Mouse (Mus musculus) liver, embryonic 15.5 days (tissue): ENCODE results near the gene Myog. TPM values are rescaled to one million over a fixed set of nuclear protein-coding genes. Genes with fewer than 3 reads are reported as not detected.

ENCODE experiments used
- ATAC-seq: fragments of 200-750 bp; cut with Nextera tagmentation; 2 replicates; pipeline ENCODE4 v1.8.0; 2017; ENCODE audit warnings: moderate number of reproducible peaks, mild to moderate bottlenecking, moderate library complexity; ENCODE audit not compliant: insufficient read depth
- H3K27ac ChIP-seq: fragments of 300-500 bp; sonication (generic); replicated peaks from 2 replicates; pipeline ENCODE4 v1.5.1; 2015; ENCODE audit warnings: mild to moderate bottlenecking, inconsistent platforms
- H3K27me3 ChIP-seq: fragments of 300-500 bp; sonication (generic); 2 replicates; pipeline ENCODE4 v1.6.1; 2015; ENCODE audit warnings: mild to moderate bottlenecking, inconsistent platforms
- H3K36me3 ChIP-seq: fragments of 300-500 bp; sonication (generic); replicated peaks from 2 replicates; pipeline ENCODE4 v1.6.1; 2015; ENCODE audit warnings: moderate library complexity, mild to moderate bottlenecking, inconsistent platforms
- H3K4me1 ChIP-seq: fragments of 300-500 bp; sonication (generic); replicated peaks from 2 replicates; pipeline ENCODE4 v1.6.1; 2015; ENCODE audit warnings: inconsistent platforms
- H3K4me2 ChIP-seq: fragments of 300-500 bp; sonication (generic); 2 replicates; pipeline ENCODE4 v1.6.1; 2015; ENCODE audit warnings: moderate library complexity, mild to moderate bottlenecking, inconsistent platforms
- H3K4me3 ChIP-seq: fragments of 300-500 bp; sonication (generic); replicated peaks from 2 replicates; pipeline ENCODE4 v1.5.1; 2015; ENCODE audit warnings: mild to moderate bottlenecking, inconsistent platforms
- H3K9ac ChIP-seq: fragments of 300-500 bp; sonication (generic); 2 replicates; pipeline ENCODE4 v1.6.1; 2015; ENCODE audit warnings: moderate library complexity, mild to moderate bottlenecking, inconsistent platforms
- H3K9me3 ChIP-seq: fragments of 300-500 bp; sonication (generic); replicated peaks from 2 replicates; pipeline ENCODE4 v1.6.1; 2016; ENCODE audit warnings: inconsistent platforms
- WGBS: fragments of 180-500 bp; shearing (Covaris S2); methylation state at CpG from one replicate; pipeline ENCODE4 v1.1.7; 2015; ENCODE audit warnings: mixed read lengths; ENCODE audit not compliant: insufficient replicate concordance; 5-methylcytosine and 5-hydroxymethylcytosine counted together
- polyA plus RNA-seq: library from polyadenylated mRNA; unstranded; fragments of >200 nt; fragmentation: Nextera tagmentation; extraction: Ambion mirVana; gene quantifications from 2 replicates; pipeline ENCODE4 v1.2.1, GENCODE M21; 2015

The Myog gene
- polyA plus RNA-seq, 1 experiment from 2014 or later, result 6.8 TPM

GRCm38 (mm10) chr1:134285458-134286120 is 4.2 kb upstream of the Myog start:
- no peaks in the 10 kb centered on the region for H3K27me3 ChIP-seq
- no peak for ATAC-seq
- H3K4me1 ChIP-seq, result no peaks in the 10 kb centered on the region
- 49% methylated on average over 10 of the region's 10 CpGs for WGBS
- no peak overlapping the region for H3K4me2 ChIP-seq
- H3K9ac ChIP-seq, result no peak overlapping the region
- H3K4me3 ChIP-seq, result no peak overlapping the region
- H3K36me3 ChIP-seq, result no peaks in the 10 kb centered on the region
- H3K27ac ChIP-seq, result no peak overlapping the region
- no peaks in the 10 kb centered on the region for H3K9me3 ChIP-seq

- H3K36me3 ChIP-seq, result no peaks in the 10 kb centered on the region
- H3K9ac ChIP-seq, result no peak overlapping the region
- H3K4me3 ChIP-seq, result no peak overlapping the region
- no peak overlapping the region for H3K27ac ChIP-seq
- WGBS, result 33% methylated on average over 3 of the region's 3 CpGs
- no peaks in the 10 kb centered on the region for H3K9me3 ChIP-seq
- no peak overlapping the region for H3K4me2 ChIP-seq
- no peak for ATAC-seq
- no peaks in the 10 kb centered on the region for H3K27me3 ChIP-seq
- no peaks in the 10 kb centered on the region for H3K4me1 ChIP-seq
Measured at GRCm38 (mm10) chr1:134288239-134288638, 1.6 kb upstream of the Myog start.

GRCm38 (mm10) chr1:134290300-134290699 is 511 bp downstream of the Myog start:
- no peak for ATAC-seq
- no peak overlapping the region for H3K9ac ChIP-seq
- H3K36me3 ChIP-seq, result no peaks in the 10 kb centered on the region
- peaks cover 3% of the 10 kb centered on the region; the same call in 1 of the 2 replicates for H3K4me1 ChIP-seq
- 78% methylated on average over 13 of the region's 13 CpGs for WGBS
- H3K4me2 ChIP-seq, result no peak overlapping the region
- H3K4me3 ChIP-seq, result no peak overlapping the region
- no peaks in the 10 kb centered on the region for H3K27me3 ChIP-seq
- H3K27ac ChIP-seq, result no peak overlapping the region
- H3K9me3 ChIP-seq, result no peaks in the 10 kb centered on the region

- 61% methylated on average over 5 of the region's 5 CpGs for WGBS
- Histone ChIP-seq H3K4me2 (no peak overlapping the region), H3K9me3 (no peaks in the 10 kb centered on the region), H3K4me1 (peaks cover 3% of the 10 kb centered on the region; the same call in 1 of the 2 replicates), H3K4me3 (no peak overlapping the region), H3K9ac (no peak overlapping the region), H3K36me3 (no peaks in the 10 kb centered on the region), H3K27me3 (no peaks in the 10 kb centered on the region), H3K27ac (no peak overlapping the region)
- ATAC-seq, result no peak
Measured at GRCm38 (mm10) chr1:134290909-134291308, 1.1 kb downstream of the Myog start.

- Histone ChIP-seq H3K4me2 (no peak overlapping the region), H3K27ac (no peak overlapping the region), H3K36me3 (no peaks in the 10 kb centered on the region), H3K4me3 (no peak overlapping the region), H3K9ac (no peak overlapping the region), H3K4me1 (peaks cover 3% of the 10 kb centered on the region; the same call in 1 of the 2 replicates), H3K27me3 (no peaks in the 10 kb centered on the region), H3K9me3 (no peaks in the 10 kb centered on the region)
- WGBS, result 69% methylated on average over 8 of the region's 8 CpGs
- no peak for ATAC-seq
Measured at GRCm38 (mm10) chr1:134291555-134291954, 1.8 kb downstream of the Myog start.

GRCm38 (mm10) chr1:134292073-134292472 is 2.3 kb downstream of the Myog start:
- Histone ChIP-seq H3K27ac (no peak overlapping the region), H3K4me1 (peaks cover 3% of the 10 kb centered on the region; the same call in 1 of the 2 replicates)
- 25% methylated on average over 5 of the region's 5 CpGs for WGBS

GRCm38 (mm10) chr1:134292601-134293000 is 2.8 kb downstream of the Myog start:
- Histone ChIP-seq H3K4me3 (no peak overlapping the region), H3K4me1 (peaks cover 3% of the 10 kb centered on the region; the same call in 1 of the 2 replicates), H3K9ac (no peak overlapping the region), H3K27ac (no peak overlapping the region), H3K27me3 (peaks cover 7% of the 10 kb centered on the region), H3K4me2 (no peak overlapping the region), H3K36me3 (no peaks in the 10 kb centered on the region), H3K9me3 (no peaks in the 10 kb centered on the region)
- ATAC-seq, result no peak
- whole genome bisulfite sequencing, result 46% methylated on average over 9 of the region's 9 CpGs

More at GRCm38 (mm10) chr1:134292073-134292472, 2.3 kb downstream of the Myog start:
- Histone ChIP-seq H3K9ac (no peak overlapping the region), H3K4me3 (no peak overlapping the region), H3K36me3 (no peaks in the 10 kb centered on the region), H3K4me2 (no peak overlapping the region), H3K9me3 (no peaks in the 10 kb centered on the region), H3K27me3 (peaks cover 2% of the 10 kb centered on the region; the same call in 1 of the 2 replicates)
- no peak for ATAC-seq

- Histone ChIP-seq H3K27ac (no peak overlapping the region), H3K27me3 (peaks cover 14% of the 10 kb centered on the region), H3K9me3 (no peaks in the 10 kb centered on the region), H3K4me1 (peaks cover 3% of the 10 kb centered on the region; the same call in 1 of the 2 replicates), H3K9ac (no peak overlapping the region), H3K36me3 (no peaks in the 10 kb centered on the region), H3K4me3 (no peak overlapping the region), H3K4me2 (no peak overlapping the region)
- no peak for ATAC-seq
- 58% methylated on average over 7 of the region's 7 CpGs for WGBS
Measured at GRCm38 (mm10) chr1:134293276-134293675, 3.5 kb downstream of the Myog start.

- WGBS, result 41% methylated on average over 3 of the region's 3 CpGs
- no peak for ATAC-seq
- peaks cover 8% of the 10 kb centered on the region for H3K4me1 ChIP-seq
- H3K27me3 ChIP-seq, result peaks cover 21% of the 10 kb centered on the region
- no peaks in the 10 kb centered on the region for H3K9me3 ChIP-seq
- no peak overlapping the region for H3K9ac ChIP-seq
- no peak overlapping the region for H3K4me2 ChIP-seq
- H3K27ac ChIP-seq, result no peak overlapping the region
- no peaks in the 10 kb centered on the region for H3K36me3 ChIP-seq
- H3K4me3 ChIP-seq, result no peak overlapping the region
Measured at GRCm38 (mm10) chr1:134293738-134294604, 4.2 kb downstream of the Myog start.

GRCm38 (mm10) chr1:134297265-134297664 is 7.5 kb downstream of the Myog start:
- Histone ChIP-seq H3K4me3 (no peak overlapping the region), H3K27ac (no peak overlapping the region), H3K36me3 (no peaks in the 10 kb centered on the region), H3K9me3 (no peaks in the 10 kb centered on the region), H3K4me2 (no peak overlapping the region), H3K27me3 (peaks cover 41% of the 10 kb centered on the region), H3K4me1 (peaks cover 14% of the 10 kb centered on the region), H3K9ac (no peak overlapping the region)
- ATAC-seq, result no peak
- 74% methylated on average over 8 of the region's 8 CpGs for WGBS
